Mouse (Mus musculus) lung, postnatal 0 days (tissue): ENCODE results near the gene Zan.

Experiments used
- CTCF ChIP-seq: IDR thresholded peaks from 2 replicates; pipeline ENCODE4 v1.5.1; 2016; ENCODE audit warnings: antibody characterized with exemption, mild to moderate bottlenecking
- EP300 ChIP-seq: IDR thresholded peaks from 2 replicates; pipeline ENCODE4 v1.6.1; 2016; ENCODE audit warnings: antibody characterized with exemption, mild to moderate bottlenecking, control low read depth

DNA sequence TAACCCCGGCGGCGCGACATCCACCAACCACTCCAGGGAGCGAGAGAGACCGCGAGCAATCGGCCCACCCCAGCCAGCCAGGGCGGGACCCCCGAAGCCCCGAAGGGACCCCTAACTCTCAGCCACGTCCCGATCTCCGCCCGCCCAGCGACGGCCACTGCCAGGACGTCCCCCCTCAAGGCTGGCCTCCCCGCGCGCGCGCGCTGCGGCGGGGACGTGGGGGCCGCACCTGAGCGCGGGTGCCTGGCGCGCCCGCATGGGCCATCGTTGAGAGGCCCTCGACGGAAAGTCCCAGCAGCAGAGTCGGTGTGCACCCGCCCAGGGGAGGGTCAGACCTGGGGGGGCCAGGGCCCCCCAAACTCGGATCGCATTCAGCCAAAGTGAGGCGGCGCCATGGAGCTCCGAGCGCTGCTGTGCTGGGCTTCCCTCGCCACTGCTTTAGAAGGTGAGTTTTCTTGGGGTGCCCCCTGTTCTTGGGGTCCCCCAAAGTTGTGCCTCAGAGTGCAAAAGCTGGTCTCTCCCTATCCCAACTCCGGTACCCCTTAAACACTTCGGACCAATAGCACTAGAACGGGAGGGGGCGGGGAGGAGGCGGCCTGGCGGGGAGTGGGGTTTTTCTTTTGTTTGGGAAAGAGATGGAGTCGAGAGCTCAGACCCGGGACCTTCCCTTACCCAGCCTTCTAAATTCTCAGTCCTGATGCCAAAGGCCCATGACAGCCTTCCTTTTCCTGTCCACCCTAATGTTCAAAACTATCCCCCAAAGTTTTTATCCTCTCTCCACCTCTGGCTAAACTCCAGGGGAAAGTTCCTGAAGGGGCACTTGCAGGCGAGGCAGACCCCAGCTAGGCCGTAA is 126.4 kb downstream of the Zan start:
- TF ChIP-seq CTCF: no peak; the same call in 1 of the 2 replicates
- TF ChIP-seq EP300: no peak
